Mouse (Mus musculus) cerebellum, adult 2 months (tissue): ENCODE measurements around the gene Tuba8.

Source experiments
- CTCF ChIP-seq: fragments of 200-500 bp; IDR thresholded peaks from 2 replicates; pipeline ENCODE4 v1.5.1; 2011; ENCODE audit warnings: low read depth, mild to moderate bottlenecking, control low read depth, low read length, moderate library complexity, borderline replicate concordance; ENCODE audit not compliant: insufficient read depth
- POLR2A ChIP-seq: fragments of 200-500 bp; IDR thresholded peaks from 2 replicates; pipeline ENCODE4 v1.6.1; 2011; ENCODE audit warnings: low read length, control low read depth, borderline replicate concordance; ENCODE audit not compliant: insufficient read depth

- no peak for TF ChIP-seq POLR2A
- TF ChIP-seq CTCF, result no peak
Measured at GRCm38 (mm10) chr6:121215336-121215735, 4.8 kb downstream of the Tuba8 start.
